Mouse (Mus musculus) testis, adult 2 months (tissue): Measurements from ENCODE around the gene Itgb3.

ENCODE experiments used
- CTCF ChIP-seq: fragments of 200-500 bp; IDR thresholded peaks from 2 replicates; pipeline ENCODE4 v1.5.1; 2012; ENCODE audit warnings: low read depth, mild to moderate bottlenecking, inconsistent platforms, low read length, moderate library complexity; ENCODE audit not compliant: control insufficient read depth, insufficient read depth, insufficient replicate concordance
- POLR2A ChIP-seq: fragments of 200-500 bp; IDR thresholded peaks from 2 replicates; pipeline ENCODE4 v1.6.1; 2012; ENCODE audit warnings: low read depth, mild to moderate bottlenecking, inconsistent platforms, low read length, moderate library complexity; ENCODE audit not compliant: control insufficient read depth

GRCm38 (mm10) chr11:104614130-104614529 is 6.3 kb downstream of the Itgb3 start:
- TF ChIP-seq POLR2A (no peak), CTCF (no peak)
